Mouse (Mus musculus) liver, embryonic 16.5 days (tissue): ENCODE data around the gene Ntrk2. TPM values are rescaled to one million over a fixed set of nuclear protein-coding genes. Genes with fewer than 3 reads are reported as not detected.

Experiments
- ATAC-seq: fragments of 200-750 bp; cut with Nextera tagmentation; 2 replicates; pipeline ENCODE4 v1.8.0; 2017; ENCODE audit warnings: low read depth, mild to moderate bottlenecking, moderate number of reproducible peaks, moderate library complexity
- H3K27ac ChIP-seq: fragments of 300-500 bp; sonication (generic); 2 replicates; pipeline ENCODE4 v1.5.1; 2014; ENCODE audit warnings: mild to moderate bottlenecking, low read length
- H3K27me3 ChIP-seq: fragments of 300-500 bp; sonication (generic); 2 replicates; pipeline ENCODE4 v1.6.1; 2014; ENCODE audit warnings: low read depth, low read length, mixed read lengths; ENCODE audit not compliant: control insufficient read depth, insufficient read depth
- H3K36me3 ChIP-seq: fragments of 300-500 bp; sonication (generic); 2 replicates; pipeline ENCODE4 v1.6.1; 2014; ENCODE audit warnings: mild to moderate bottlenecking; ENCODE audit not compliant: control insufficient read depth, insufficient read depth
- H3K4me1 ChIP-seq: fragments of 300-500 bp; sonication (generic); 2 replicates; pipeline ENCODE4 v1.6.1; 2014; ENCODE audit warnings: low read depth, low read length, mixed read lengths; ENCODE audit not compliant: control insufficient read depth
- H3K4me2 ChIP-seq: fragments of 300-500 bp; sonication (generic); 2 replicates; pipeline ENCODE4 v1.6.1; 2014; ENCODE audit warnings: low read depth, low read length, mixed read lengths
- H3K4me3 ChIP-seq: fragments of 300-500 bp; sonication (generic); 2 replicates; pipeline ENCODE4 v1.5.1; 2014; ENCODE audit warnings: low read depth, mild to moderate bottlenecking, low read length
- H3K9ac ChIP-seq: fragments of 300-500 bp; sonication (generic); 2 replicates; pipeline ENCODE4 v1.6.1; 2014; ENCODE audit warnings: low read depth, low read length
- H3K9me3 ChIP-seq: fragments of 300-500 bp; sonication (generic); replicated peaks from 2 replicates; pipeline ENCODE4 v1.6.1; 2016; ENCODE audit warnings: low read length; ENCODE audit not compliant: control insufficient read depth
- WGBS: fragments of 180-500 bp; shearing (Covaris S2); extraction: QIAGEN DNeasy Blood & Tissue Kit; methylation state at CpG from one replicate; pipeline ENCODE4 v1.1.7; 2014; ENCODE audit not compliant: insufficient replicate concordance; 5-methylcytosine and 5-hydroxymethylcytosine counted together
- polyA plus RNA-seq: library from polyadenylated mRNA; unstranded; fragments of >200 nt; fragmentation: Nextera tagmentation; extraction: Ambion mirVana; gene quantifications from 2 replicates; pipeline ENCODE4 v1.2.1, GENCODE M21; 2015

Ntrk2 gene
- polyA plus RNA-seq, 1 experiment from 2014 or later = 0.14 TPM

DNA sequence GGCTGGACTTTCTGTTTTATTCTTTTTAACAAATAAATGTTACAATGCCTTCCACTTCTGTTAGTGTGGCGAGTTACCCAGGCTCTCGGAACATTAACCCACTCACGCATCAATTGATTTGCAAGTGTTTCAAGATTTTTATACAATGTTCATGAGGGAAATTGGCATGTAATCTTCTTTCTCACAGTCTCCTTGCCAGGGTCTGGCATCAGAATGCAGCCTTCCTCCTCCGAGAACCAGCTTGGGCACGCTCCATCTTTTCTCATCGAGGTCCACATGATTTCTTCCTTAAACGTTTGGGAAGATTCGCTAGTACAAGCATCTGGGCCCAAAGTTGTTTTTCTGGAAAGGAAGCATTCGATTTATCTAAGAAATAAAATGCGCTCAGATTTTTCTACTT, 374.4 kb downstream of the Ntrk2 start:
- H3K4me1 ChIP-seq = no peaks in the 10 kb centered on the region
- 72% methylated on average over 10 of the region's 10 CpGs for WGBS

GRCm38 (mm10) chr13:59181188-59181947, 375.0 kb downstream of the Ntrk2 start:
- 53% methylated on average over 16 of the region's 16 CpGs for WGBS
- ATAC-seq = no peak
- no peak overlapping the region for H3K9ac ChIP-seq
- H3K27ac ChIP-seq = no peak overlapping the region
- no peaks in the 10 kb centered on the region for H3K9me3 ChIP-seq
- no peak overlapping the region for H3K4me2 ChIP-seq
- no peak overlapping the region for H3K4me3 ChIP-seq
- H3K27me3 ChIP-seq = no peaks in the 10 kb centered on the region
- H3K4me1 ChIP-seq = no peaks in the 10 kb centered on the region
- H3K36me3 ChIP-seq = no peaks in the 10 kb centered on the region

More for the DNA sequence above, 374.4 kb downstream of the Ntrk2 start:
- Histone ChIP-seq H3K4me3 (no peak overlapping the region), H3K27ac (no peak overlapping the region), H3K27me3 (no peaks in the 10 kb centered on the region), H3K36me3 (no peaks in the 10 kb centered on the region), H3K9ac (no peak overlapping the region), H3K9me3 (no peaks in the 10 kb centered on the region), H3K4me2 (no peak overlapping the region)
- ATAC-seq = no peak

- H3K4me1 ChIP-seq = no peaks in the 10 kb centered on the region
- no peaks in the 10 kb centered on the region for H3K36me3 ChIP-seq
- H3K4me3 ChIP-seq = no peak overlapping the region
- H3K9me3 ChIP-seq = no peaks in the 10 kb centered on the region
- 54% methylated on average over 5 of the region's 5 CpGs for WGBS
- no peak overlapping the region for H3K4me2 ChIP-seq
- H3K27ac ChIP-seq = no peak overlapping the region
- ATAC-seq = no peak
- H3K27me3 ChIP-seq = no peaks in the 10 kb centered on the region
- H3K9ac ChIP-seq = no peak overlapping the region
Measured at GRCm38 (mm10) chr13:59182630-59183029, 376.3 kb downstream of the Ntrk2 start.

Other genes with a start within 250 kb of the Ntrk2 start
- 0.01 TPM in 1 of 2 replicates, not detected in the other for gene Slc28a3, start 195.7 kb upstream of the Ntrk2 start, polyA plus RNA-seq